Mouse (Mus musculus): Measurements from ENCODE around the gene Akr1c6. TPM values are rescaled to one million over a fixed set of nuclear protein-coding genes. Genes with fewer than 3 reads are reported as not detected.

Gene Akr1c6
- polyA plus RNA-seq, 2 experiments: not detected

DNA sequence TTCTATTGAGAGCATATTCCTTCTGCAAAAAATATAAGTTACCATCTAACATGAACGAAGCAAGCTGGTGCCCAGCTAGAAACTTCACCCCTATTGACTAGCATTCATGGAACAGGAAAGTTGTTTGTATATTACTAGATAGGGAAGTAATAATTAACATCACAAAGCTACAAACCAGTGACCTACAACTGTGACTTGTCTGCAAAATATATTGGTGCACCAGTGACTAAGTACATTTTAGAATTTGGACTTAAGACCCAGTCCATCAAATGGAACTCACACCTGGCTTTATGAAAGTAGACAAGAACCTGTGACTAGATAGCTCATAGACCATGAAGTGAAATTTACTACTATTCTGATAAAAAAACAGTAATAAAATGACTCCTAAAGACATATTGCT lies 3.0 kb upstream of the Akr1c6 start:
- no peak for DNase-seq (ENCODE audit: low spot score)
- no peak for TF ChIP-seq POLR2A (IDR thresholded peaks at IDR 0.05; ENCODE audit: borderline replicate concordance, extremely low read depth, insufficient read depth, insufficient read length)
- Histone ChIP-seq H3K4me1 (ENCODE audit: control insufficient read depth, insufficient read depth, low read length) (no peaks in the 10 kb centered on the region), H3K9me3 (ENCODE audit: control insufficient read depth, low read length) (no peaks in the 10 kb centered on the region), H3K9ac (ENCODE audit: low read depth, low read length, severe bottlenecking) (no peak overlapping the region), H3K4me2 (replicated peaks; ENCODE audit: low read depth, low read length, severe bottlenecking) (no peak overlapping the region), H3K27ac (replicated peaks; ENCODE audit: low read depth, low read length) (no peak overlapping the region), H3K27me3 (ENCODE audit: control insufficient read depth, insufficient read depth, low read length) (no peaks in the 10 kb centered on the region), H3K4me3 (replicated peaks; ENCODE audit: low read length) (no peak overlapping the region), H3K36me3 (ENCODE audit: control insufficient read depth, insufficient read depth, low read length) (no peaks in the 10 kb centered on the region)
- ATAC-seq (ENCODE audit: low FRiP score, low read depth): no peak
- 85% methylated on average over 1 of the region's 1 CpGs for WGBS

DNA sequence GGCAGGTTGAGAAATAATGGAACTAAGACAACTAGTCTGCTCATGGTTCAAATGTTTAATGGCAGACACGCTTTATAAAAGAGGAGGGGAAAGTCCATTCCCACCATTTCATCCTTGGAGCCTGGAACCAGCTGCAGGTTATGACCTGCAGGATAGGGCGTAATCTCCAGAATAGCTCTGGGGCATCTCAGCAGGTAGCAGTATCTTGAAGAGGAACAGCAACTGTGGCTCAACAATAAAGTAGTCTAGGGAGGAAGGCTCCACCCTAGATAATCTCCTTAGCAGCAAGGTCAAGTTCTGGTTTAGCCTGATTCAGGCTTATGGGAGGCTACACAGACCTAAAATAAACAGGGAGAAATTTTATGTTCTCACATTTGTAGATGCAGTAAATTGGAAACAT lies 31.5 kb downstream of the Akr1c6 start:
- H3K9ac ChIP-seq (ENCODE audit: low read depth, low read length, severe bottlenecking): no peak overlapping the region
- no peak overlapping the region for H3K27ac ChIP-seq (replicated peaks; ENCODE audit: low read depth, low read length)
- H3K36me3 ChIP-seq (ENCODE audit: control insufficient read depth, insufficient read depth, low read length): no peaks in the 10 kb centered on the region
- no peaks in the 10 kb centered on the region for H3K4me1 ChIP-seq (ENCODE audit: control insufficient read depth, insufficient read depth, low read length)
- ATAC-seq (ENCODE audit: low FRiP score, low read depth) (no peak), DNase-seq (ENCODE audit: low spot score) (no peak)
- 84% methylated on average over 2 of the region's 2 CpGs for WGBS
- no peaks in the 10 kb centered on the region for H3K27me3 ChIP-seq (ENCODE audit: control insufficient read depth, insufficient read depth, low read length)
- TF ChIP-seq POLR2A (IDR thresholded peaks at IDR 0.05; ENCODE audit: borderline replicate concordance, extremely low read depth, insufficient read depth, insufficient read length): no peak
- no peak overlapping the region for H3K4me3 ChIP-seq (replicated peaks; ENCODE audit: low read length)
- no peak overlapping the region for H3K4me2 ChIP-seq (replicated peaks; ENCODE audit: low read depth, low read length, severe bottlenecking)
- no peaks in the 10 kb centered on the region for H3K9me3 ChIP-seq (ENCODE audit: control insufficient read depth, low read length)

GRCm38 (mm10) chr13:4467896-4468295 lies 33.8 kb downstream of the Akr1c6 start:
- Histone ChIP-seq H3K9ac (ENCODE audit: low read depth, low read length, severe bottlenecking) (no peak overlapping the region), H3K4me3 (replicated peaks; ENCODE audit: low read length) (no peak overlapping the region), H3K27ac (replicated peaks; ENCODE audit: low read depth, low read length) (no peak overlapping the region), H3K9me3 (ENCODE audit: control insufficient read depth, low read length) (no peaks in the 10 kb centered on the region), H3K4me2 (replicated peaks; ENCODE audit: low read depth, low read length, severe bottlenecking) (no peak overlapping the region), H3K27me3 (ENCODE audit: control insufficient read depth, insufficient read depth, low read length) (no peaks in the 10 kb centered on the region), H3K36me3 (ENCODE audit: control insufficient read depth, insufficient read depth, low read length) (no peaks in the 10 kb centered on the region), H3K4me1 (ENCODE audit: control insufficient read depth, insufficient read depth, low read length) (no peaks in the 10 kb centered on the region)
- TF ChIP-seq POLR2A (IDR thresholded peaks at IDR 0.05; ENCODE audit: borderline replicate concordance, extremely low read depth, insufficient read depth, insufficient read length): no peak
- ATAC-seq (ENCODE audit: low FRiP score, low read depth): no peak
- DNase-seq (ENCODE audit: low spot score): no peak
- 56% methylated on average over 1 of the region's 1 CpGs for WGBS

Other genes with a start within 250 kb of the Akr1c6 start
- gene Akr1c13, start 243.2 kb upstream of the Akr1c6 start, polyA plus RNA-seq (2012; rRNA removed): 0.31 and 0.70 TPM in 2 replicates
- gene Akr1c13, start 243.2 kb upstream of the Akr1c6 start, polyA plus RNA-seq (2014; fragmentation: Nextera tagmentation; extraction: Ambion mirVana): 1.5 and 2.1 TPM in 2 replicates
- gene Akr1c19, start 205.6 kb upstream of the Akr1c6 start, polyA plus RNA-seq (2012; rRNA removed): 0.15 and 0.39 TPM in 2 replicates
- gene Akr1c19, start 205.6 kb upstream of the Akr1c6 start, polyA plus RNA-seq (2014; fragmentation: Nextera tagmentation; extraction: Ambion mirVana): 0.26 and 0.40 TPM in 2 replicates
- gene Akr1c12, start 154.9 kb upstream of the Akr1c6 start, polyA plus RNA-seq (2012; rRNA removed): 0.06 TPM in 1 of 2 replicates, not detected in the other
- gene Akr1c12, start 154.9 kb upstream of the Akr1c6 start, polyA plus RNA-seq (2014; fragmentation: Nextera tagmentation; extraction: Ambion mirVana): not detected in 2 replicates
- gene Akr1c20, start 89.0 kb downstream of the Akr1c6 start, polyA plus RNA-seq (2012; rRNA removed): not detected in 2 replicates
- not detected in 2 replicates for gene Akr1c20, start 89.0 kb downstream of the Akr1c6 start, polyA plus RNA-seq (2014; fragmentation: Nextera tagmentation; extraction: Ambion mirVana)
- not detected in 2 replicates for gene Akr1c21, start 139.8 kb downstream of the Akr1c6 start, polyA plus RNA-seq (2012; rRNA removed)
- gene Akr1c21, start 139.8 kb downstream of the Akr1c6 start, polyA plus RNA-seq (2014; fragmentation: Nextera tagmentation; extraction: Ambion mirVana): not detected in 2 replicates
- gene Akr1e1, start 174.9 kb downstream of the Akr1c6 start, polyA plus RNA-seq (2012; rRNA removed): 16.0 and 33.3 TPM in 2 replicates
- gene Akr1e1, start 174.9 kb downstream of the Akr1c6 start, polyA plus RNA-seq (2014; fragmentation: Nextera tagmentation; extraction: Ambion mirVana): 32.3 and 34.3 TPM in 2 replicates

All from limb, embryonic 14.5 days (tissue).